Mouse (Mus musculus) ovary, postnatal 10 days (tissue): ENCODE results near the gene Mamdc2.
A peak's percentile ranks its signal among the peaks of the same experiment; 100 is the strongest.

ENCODE experiments used
- DNase-seq: peaks from one replicate; pipeline ENCODE4 v3.0.0; 2022; ENCODE audit warnings: low spot score

Gene Mamdc2

DNA sequence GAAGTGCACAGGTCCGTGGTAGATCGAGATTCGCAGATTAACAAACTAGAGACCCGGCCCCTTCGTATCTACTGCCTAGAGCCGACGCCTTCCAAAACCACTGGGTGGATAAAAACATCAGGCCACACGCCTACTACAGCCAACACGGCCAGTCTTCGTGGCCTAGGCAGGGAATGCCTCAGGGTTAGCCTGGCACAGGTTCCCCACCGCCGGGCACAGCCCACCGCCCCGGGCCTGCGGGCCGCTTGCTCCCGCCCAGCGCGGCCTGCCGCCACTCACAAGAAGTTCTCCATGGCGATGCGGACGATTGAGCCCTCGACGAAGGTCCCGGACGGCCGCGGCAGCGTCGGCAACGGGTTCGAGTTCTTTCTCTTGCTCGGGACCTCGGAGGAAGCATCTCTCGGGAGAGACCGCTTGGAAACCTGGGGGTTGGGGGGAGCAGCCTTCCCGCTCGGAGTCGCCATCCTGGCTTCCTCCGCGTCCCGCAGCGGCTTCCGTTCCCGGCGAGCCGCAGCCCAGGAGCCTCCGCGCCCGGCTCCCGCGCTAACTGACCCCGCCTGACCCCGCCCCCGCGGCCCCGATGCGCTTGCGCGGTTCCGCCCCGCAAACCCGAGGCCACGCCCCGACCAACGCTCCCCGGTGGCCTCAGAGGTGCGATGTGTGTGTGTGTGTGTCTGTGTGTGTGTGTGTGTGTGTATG lies 174.7 kb downstream of the Mamdc2 start, which contains the start of gene Smc5:
Gene Smc5, minus strand, starts transcription at position 543 of the 699 bp plus-strand sequence.
- DNase-seq: peak; percentile 92

GRCm38 (mm10) chr19:23256771-23257170 lies 191.5 kb downstream of the Mamdc2 start:
- DNase-seq: no peak
